Mouse (Mus musculus) subcutaneous adipose tissue, adult 2 months (tissue): ENCODE measurements around the gene Il4. TPM values are rescaled to one million over a fixed set of nuclear protein-coding genes. Genes with fewer than 3 reads are reported as not detected.

ENCODE experiments used
- polyA plus RNA-seq: library from polyadenylated mRNA; depleted of rRNA; stranded (reverse); fragments of >200 nt; gene quantifications from 2 replicates; pipeline ENCODE4 v1.2.3, GENCODE M21; 2012; ENCODE audit warnings: low replicate concordance; rRNA removed

Gene Il4
- polyA plus RNA-seq: 0.33 and 0.75 TPM in 2 replicates

GRCm38 (mm10) chr11:53618619-53619198 lies at the start of gene Il4:
Gene Il4 (minus strand): TSS chr11:53618669.

GRCm38 (mm10) chr11:53634556-53634955 lies 16.1 kb upstream of the Il4 start, which contains the start of gene Il13:
Gene Il13 (minus strand): TSS chr11:53634702.

GRCm38 (mm10) chr11:53567224-53568014 lies 51.0 kb downstream of the Il4 start, which contains the start of gene Kif3a:
Gene Kif3a (plus strand): TSS chr11:53567379.

Other genes starting within 250 kb of the Il4 start
- gene Leap2, start 195.5 kb downstream of the Il4 start, polyA plus RNA-seq: not detected in 2 replicates
- 509 and 856 TPM in 2 replicates for gene Uqcrq, start 187.8 kb downstream of the Il4 start, polyA plus RNA-seq
- gene Gdf9, start 187.6 kb downstream of the Il4 start, polyA plus RNA-seq: 1.6 and 2.8 TPM in 2 replicates
- gene Gm10447, start 161.6 kb downstream of the Il4 start, polyA plus RNA-seq: 0.24 and 0.32 TPM in 2 replicates
- 1.9 and 4.1 TPM in 2 replicates for gene Shroom1, start 161.5 kb downstream of the Il4 start, polyA plus RNA-seq
- not detected in 2 replicates for gene Gm9837, start 148.2 kb downstream of the Il4 start, polyA plus RNA-seq
- gene Gm9945, start 138.5 kb downstream of the Il4 start, polyA plus RNA-seq: not detected in 2 replicates
- gene Sowaha, start 138.4 kb downstream of the Il4 start, polyA plus RNA-seq: 0.03 and 0.07 TPM in 2 replicates
- 43.8 and 66.7 TPM in 2 replicates for gene Sept8, start 99.4 kb downstream of the Il4 start, polyA plus RNA-seq
- 7.4 and 13.9 TPM in 2 replicates for gene Kif3a, start 51.3 kb downstream of the Il4 start, polyA plus RNA-seq
- gene Il13, start 16.0 kb upstream of the Il4 start, polyA plus RNA-seq: 0.69 TPM in 1 of 2 replicates, not detected in the other
- 8.4 and 11.4 TPM in 2 replicates for gene Rad50, start 88.7 kb upstream of the Il4 start, polyA plus RNA-seq
- 0.11 TPM in 1 of 2 replicates, not detected in the other for gene Il5, start 102.1 kb upstream of the Il4 start, polyA plus RNA-seq
- gene Irf1, start 151.3 kb upstream of the Il4 start, polyA plus RNA-seq: 68.7 and 81.7 TPM in 2 replicates
- gene Gm17334, start 154.5 kb upstream of the Il4 start, polyA plus RNA-seq: 1.8 and 2.2 TPM in 2 replicates
- gene Gm12216, start 240.6 kb upstream of the Il4 start, polyA plus RNA-seq: 10.8 and 17.1 TPM in 2 replicates